Mouse (Mus musculus) c-Kit-positive CD71-positive TER-119-negative erythroid progenitor cells, embryonic 14.5 days (primary cell): Measurements from ENCODE around the gene Hunk.

Experiments used
- DNase-seq: peaks from one replicate; pipeline ENCODE4 v3.0.0-alpha.2; 2013; ENCODE audit warnings: low read depth

Gene Hunk

DNA sequence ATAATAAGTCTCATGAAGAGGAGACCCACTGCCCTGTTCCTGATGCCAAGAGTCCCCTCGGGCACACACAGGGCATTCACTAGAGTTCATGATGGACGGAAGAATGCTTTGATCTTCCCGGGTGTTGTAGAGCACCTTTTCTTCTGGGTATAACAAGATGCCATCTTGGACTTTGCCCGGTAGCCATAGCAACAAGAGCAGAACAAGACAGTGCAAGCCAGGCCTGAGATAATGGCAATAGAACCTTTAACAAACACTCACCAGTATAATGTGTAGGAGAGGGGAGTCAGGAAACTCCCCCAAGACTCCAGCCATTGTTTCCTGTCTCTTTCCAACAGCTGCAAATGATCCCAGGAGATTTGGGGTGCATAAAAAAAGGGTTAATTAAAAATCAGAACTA lies 8.9 kb downstream of the Hunk start:
- no peak for DNase-seq

DNA sequence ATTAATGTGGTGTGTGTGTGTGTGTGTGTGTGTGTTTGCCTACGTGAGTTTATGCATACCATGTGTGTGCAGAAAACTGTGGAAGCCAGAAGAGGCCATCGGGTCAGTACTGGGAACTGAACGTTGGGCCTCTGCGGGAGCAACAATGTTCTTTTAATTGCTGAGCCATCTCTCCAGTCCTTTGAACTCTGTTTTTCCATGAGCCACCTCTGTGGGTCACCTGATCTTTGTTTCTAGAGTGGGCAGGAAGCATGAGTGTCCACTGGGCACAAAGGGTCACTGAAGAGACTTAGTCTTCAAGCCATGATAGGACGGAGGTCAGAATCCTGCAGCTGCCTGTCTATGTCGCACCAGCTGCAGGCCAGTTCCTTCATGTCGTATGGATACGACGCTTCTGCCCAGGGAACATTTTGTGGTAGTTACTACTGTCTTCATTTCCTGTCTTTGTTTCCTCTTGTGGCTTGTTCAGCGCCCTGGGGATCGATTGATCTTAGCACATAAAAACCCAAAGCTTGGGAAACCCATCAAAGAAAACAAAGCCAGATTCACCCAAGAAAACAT lies 10.3 kb downstream of the Hunk start:
- no peak for DNase-seq

DNA sequence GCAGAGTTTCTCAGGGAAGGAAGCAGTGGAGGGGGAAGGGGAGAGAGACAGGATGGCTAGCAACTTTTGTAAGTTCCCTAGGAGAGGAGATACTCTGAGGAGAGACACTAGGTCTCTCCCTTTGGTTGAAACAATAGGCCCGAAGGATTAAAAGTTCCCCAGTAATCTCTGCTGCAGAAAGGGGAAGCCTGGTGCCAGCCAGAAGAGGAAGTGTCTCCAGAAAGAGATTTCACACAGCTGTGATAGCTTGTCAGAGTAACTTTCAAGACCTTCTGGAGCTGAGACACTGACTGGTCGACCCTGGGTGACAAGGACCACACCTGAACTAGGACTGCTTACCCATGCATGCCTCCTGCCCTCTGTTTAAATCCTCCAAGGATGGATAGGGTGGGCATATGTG lies 11.1 kb downstream of the Hunk start:
- no peak for DNase-seq

DNA sequence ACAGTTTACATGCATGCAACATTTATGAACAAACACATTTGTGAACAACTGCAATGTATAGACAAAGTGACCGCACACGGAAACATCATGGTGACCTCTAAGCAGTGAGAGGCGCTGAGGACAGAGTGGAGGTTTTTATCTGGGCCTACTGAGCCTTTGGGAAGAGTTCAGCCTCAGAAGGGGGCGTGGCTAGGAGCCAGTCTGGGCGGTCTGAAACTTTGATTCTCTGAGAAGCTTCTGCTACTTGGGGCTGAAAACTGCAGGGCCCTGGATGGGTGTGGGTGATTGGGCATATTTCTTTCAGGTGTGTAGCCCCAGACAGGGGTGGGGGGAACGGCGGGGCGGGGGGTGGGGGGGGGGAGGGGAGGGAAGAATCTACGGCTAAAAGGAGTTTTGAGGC lies 14.5 kb downstream of the Hunk start:
- no peak for DNase-seq

DNA sequence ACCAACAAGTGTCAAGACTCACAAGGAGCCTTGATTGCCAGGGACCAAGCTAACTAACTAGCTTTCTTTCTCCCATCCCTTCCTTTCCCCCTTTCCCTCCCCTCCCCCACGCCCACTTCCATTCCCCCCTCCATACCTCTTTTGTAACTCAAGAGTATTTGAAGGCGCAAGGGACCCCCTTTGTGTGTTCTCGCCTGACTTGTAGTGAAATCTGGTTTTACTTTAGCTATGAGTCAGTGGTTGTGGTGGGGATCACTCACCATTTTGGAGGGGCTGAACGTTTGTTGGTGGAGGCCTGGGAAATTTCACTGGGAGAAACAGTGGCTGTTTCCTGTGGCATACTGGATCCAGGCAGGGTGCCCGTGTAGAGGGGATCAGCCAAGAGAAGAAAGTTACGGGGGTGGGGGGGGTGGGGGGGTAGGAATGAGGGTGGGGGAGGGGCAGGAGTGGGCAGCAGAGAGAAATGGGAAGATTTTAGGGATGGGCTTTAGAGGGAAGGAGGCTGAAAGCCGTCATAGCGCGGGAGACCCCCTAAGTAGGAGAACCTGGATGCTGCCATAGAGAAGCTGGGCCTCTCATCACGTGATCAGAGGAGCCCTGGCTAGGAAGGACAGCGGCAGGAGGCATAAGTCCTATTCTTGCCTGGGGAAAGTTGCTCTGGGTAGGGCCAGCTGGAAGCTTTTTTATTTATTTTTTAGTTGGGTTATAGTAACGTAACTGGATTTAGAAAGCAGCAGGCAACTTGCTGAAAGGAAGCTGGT lies 15.3 kb downstream of the Hunk start:
- no peak for DNase-seq

DNA sequence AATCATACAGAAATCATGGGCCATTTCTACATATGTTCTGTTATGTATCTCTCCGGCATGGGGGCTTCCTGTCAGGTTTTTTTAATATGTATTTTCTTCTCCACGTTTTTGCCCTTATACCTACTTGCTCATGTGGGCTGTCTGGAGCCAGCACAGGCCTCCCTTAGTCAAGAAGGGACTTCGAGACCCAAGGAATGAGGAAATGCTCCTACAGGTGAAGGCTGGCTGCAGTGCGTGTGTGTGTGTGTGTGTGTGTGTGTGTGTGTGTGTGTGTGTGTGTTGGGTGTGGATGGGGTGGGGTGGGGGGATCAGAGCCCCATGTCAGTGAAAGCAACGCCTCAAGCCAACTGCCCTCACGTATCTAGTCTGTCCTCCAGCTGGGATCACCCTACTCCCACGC lies 16.5 kb downstream of the Hunk start:
- no peak for DNase-seq

DNA sequence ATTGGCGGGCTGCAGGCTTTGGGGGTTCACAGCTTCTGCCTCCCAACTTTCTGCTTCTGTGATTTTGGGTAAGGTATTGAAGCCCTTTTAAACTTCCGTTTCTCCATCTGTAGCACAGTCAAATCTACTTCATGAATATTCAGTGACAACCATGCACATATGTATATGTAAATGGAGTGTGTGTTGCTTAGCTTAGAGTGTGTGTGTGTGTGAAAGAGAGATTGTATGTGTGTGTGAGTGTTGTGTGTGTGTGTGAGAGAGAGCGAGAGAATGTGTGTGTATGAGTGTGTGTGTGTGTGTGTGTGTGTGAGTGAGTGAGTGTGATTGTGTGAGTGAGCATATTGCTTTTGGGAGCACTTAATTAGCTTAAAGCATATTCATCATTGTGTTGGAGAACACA lies 19.4 kb downstream of the Hunk start:
- no peak for DNase-seq

DNA sequence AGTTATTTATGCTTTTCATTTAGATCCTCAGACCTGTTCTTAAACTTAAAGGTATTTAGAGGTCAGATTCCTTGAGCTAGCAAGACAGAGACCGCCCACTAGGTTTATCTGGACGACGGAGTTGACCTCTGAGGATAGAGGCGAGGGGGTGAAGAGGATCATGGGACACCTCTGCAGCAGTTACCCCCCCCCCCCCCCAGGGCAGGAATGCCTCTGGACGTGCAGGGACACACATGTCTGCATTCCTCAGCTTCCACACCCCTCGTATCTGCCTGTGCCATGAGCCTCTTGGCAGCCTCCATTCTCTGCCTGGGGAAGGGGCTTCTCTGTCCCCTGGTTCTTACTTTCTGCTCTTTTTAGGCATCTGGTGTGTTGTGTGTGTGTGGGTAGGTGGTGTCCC lies 19.8 kb downstream of the Hunk start:
- no peak for DNase-seq

DNA sequence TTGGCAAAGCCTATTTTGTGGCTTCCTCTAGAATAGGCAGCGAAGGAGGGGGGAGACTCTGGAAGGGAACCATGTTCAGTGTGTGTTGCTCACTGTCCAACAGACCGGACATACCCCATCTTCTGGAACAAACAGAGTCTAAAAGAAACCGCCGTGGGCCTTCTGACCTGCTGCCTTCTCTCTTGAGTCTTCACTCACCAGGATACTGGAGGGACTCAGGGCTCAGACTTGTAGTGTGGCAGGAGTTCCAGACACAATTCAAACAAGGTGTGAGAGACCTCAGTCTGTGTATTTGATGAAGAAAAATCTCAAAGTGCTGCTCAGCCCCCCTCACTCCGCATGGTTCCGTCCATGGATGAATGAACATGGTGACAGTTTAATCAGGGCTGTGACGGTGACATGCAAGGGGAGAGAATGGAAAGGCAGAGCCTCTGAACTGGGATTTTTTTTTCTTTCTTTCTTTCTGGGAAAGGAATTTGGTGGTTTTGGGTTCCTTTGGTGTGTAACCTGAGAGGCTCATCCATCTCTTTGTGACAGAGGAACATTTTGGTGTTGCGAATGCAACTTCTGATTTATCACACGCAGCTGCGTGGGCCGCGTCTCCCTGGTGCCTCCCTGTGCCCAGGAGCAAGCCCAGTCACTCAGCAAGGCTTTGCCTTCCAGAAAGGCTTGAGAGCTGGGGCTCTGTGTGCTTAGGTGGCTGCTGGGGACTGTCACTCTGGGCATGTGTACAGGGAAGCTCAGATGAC lies 21.9 kb downstream of the Hunk start:
- DNase-seq = no peak

DNA sequence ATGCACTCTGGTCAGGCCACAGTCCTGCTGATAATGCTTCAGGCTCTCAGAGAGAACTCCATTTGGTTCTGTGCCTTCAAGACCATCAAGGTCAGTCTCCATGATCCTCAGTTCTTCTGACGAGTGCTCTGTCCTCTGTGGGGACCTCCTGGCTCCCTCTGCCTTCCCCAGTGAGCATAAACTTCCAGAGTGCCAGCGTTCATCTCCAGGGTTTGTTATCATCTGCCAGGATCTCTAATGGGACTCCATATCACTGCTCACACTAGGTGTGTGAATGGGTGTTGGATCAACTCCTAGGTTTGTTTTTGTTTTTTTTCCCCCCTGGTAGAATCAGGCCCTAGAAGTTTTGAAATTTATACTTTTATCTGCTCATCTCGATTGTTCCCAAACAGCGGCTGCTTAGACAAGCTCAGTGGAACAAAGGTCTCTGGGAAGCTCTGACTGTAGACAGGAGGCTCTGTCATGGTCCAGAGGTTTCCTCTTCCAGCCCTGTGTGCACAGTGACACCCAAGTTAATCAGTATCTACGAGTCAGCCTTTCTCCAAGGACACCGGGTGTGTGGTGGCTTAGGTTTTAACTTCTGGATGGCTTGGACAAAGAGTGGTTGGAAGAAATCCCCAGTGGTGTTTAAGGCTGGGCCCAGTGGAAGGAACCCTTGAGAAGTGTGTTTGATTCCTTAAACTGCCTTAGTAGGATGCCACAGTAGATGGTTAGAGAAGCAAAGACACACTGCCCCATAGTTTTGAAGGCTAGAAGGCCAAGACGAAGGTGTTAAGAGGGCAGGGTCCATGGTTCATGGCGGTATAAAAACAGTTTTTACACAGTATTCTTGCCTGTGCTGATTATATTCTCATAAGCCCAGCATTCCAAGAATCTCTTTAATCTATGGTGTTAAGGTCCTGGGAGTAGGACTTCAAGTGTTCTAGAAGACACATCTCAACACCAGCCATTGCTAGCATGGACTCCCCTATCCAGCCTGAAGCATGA lies 26.6 kb downstream of the Hunk start:
- no peak for DNase-seq

DNA sequence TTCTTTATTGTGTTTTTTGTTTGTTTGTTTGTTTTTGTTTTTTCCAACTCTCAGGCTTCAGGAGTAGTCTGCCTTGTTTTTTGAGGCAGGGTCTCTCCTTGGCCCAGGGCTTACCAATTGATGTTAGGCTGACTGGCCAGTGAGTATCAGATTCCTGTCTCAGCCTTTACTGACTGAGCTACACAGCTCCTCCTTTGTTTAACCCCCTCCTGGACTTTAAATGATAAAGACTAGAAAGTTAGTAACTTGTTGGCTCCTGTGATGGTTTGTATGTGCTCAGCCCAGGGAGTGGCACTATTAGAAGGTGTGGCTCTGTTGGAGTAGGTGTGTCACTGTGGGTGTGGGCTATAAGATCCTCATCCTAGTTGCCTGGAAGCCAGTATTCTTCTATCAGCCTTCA lies 30.8 kb downstream of the Hunk start:
- DNase-seq = no peak

DNA sequence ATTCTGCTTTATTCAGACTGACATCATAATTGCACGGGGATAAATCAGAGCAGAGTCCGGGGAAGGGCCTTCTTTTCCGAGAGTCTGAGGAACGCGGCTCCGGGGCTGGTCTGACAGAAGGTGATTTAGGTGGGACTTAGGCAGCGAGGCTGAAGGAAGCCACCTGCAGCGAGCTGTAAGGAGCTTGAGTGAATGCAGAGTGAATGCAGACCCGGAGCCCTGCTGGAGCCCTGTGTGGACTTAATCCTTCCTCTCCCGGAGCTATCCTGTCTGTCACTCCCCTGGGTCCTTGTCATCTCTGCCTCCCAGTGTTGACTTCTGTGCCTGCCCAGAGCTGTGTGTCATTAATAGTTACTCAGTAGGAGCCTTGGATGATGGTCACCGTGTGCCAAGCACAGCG lies 32.8 kb downstream of the Hunk start:
- no peak for DNase-seq

DNA sequence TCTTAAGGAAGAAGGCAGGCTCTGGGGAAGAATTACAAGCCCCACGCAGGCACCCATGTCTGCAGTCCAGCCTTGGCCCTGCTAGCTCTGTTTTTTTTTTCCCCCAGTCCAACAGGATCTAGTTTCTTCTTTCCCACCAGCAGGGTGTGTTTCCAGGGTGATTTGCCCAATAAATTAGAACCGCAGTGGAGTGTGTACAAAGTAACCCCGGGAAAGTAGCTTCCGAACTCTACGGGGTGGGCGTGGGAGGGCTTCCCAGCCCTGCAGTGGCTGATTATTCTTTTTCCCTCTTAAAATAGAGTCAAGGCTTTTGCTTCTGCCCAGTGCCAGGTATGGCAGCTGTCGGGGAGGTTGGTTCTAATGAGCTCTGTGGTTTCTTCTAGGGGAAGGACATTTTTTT lies 35.3 kb downstream of the Hunk start:
- no peak for DNase-seq

DNA sequence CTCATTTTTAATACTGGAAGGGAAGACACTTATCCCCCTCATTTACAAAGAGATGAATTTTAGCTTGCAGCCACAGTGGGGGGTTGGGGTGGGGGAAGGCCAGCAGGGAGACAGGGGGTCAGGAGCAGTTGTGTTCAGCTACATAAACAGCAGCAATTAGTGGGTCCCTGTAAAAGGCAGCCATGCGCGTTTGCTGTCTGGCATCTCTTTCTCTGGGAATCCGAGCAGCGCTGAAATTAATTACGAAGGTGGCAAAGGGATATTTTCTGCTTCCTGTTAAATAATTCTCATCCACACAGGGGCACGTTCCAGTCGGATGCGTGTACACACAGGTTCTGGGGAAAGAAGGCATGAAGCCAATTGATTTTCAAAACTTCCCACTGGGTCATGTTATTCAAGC lies 35.7 kb downstream of the Hunk start:
- DNase-seq = no peak

DNA sequence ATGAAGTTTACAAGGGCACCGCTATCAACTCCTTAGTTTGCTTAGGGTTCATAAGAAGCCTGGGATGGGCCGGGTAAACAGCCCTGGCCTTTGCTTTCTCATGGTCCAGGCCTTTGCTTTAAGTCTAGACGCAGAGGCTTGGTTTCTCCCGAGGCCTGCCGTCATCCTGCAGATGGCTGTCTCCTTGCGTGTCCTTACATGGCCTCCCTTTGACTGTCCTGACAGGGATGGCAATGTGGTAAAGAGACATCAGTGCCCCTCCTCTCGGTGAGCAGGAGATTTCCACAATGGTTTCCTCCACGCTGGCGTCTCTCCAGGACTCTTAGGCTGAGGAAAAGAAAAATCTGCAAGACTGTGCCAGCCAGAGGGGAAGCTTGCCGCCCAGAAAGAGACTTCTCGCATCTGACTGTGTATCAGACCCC lies 36.3 kb downstream of the Hunk start:
- no peak for DNase-seq

DNA sequence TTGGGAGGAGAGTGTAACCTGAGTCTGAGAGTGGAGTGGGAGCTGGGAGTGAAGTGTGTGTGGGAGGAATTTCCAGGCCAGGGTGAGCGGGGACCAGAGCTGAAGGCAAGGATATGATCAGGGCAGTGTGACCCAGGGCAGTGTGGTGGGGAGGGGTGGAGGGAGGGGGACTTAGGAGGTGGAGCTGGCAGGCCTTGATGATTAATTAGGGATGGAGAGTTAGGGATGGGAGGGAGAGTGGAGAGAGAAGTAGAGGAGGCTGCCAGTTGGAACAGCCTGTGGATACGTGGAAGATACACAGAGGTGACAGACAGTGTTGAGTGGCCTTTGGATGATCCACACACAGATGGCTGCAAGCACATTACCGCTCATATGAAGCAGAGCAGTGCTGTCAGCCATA lies 38.1 kb downstream of the Hunk start:
- no peak for DNase-seq

DNA sequence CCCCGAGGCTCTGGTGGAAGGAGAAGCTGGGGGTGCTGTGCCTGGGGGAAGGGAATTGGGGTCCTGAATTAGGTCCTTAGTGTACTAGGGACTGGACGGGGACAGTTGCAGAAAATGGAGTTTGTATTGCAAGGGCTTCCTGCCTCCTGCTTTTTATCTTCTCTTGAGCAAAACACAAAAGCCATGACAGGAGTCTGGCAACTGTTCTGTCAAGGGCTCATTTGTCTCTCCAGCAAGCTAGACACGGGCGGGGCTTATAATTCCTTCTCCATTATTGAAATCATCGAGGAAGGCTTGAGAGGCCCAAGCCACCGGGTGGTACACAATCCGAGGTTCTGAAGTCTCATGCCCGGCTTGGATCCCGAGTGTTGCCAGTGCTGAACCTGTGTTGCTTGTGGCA lies 38.6 kb downstream of the Hunk start:
- no peak for DNase-seq

DNA sequence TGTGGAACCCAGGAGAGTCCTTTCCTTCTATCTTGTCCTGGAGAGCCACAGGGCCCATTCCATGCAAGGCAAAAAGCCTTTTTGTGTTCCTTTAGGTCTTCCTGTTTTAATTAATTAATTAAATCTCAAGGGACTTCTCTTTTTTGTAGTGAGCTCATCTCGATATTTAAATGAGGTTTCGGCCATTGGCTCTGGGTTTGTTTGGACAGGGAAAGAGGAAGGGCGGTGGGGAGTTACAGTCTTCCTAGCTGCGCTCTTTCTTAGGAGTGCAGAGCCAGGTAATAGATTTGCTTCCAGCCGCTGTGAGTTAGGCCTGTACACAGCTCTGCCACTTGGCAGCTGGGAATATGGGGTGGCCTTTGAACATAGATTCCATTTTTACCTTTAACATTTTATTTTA lies 40.4 kb downstream of the Hunk start:
- DNase-seq = no peak

DNA sequence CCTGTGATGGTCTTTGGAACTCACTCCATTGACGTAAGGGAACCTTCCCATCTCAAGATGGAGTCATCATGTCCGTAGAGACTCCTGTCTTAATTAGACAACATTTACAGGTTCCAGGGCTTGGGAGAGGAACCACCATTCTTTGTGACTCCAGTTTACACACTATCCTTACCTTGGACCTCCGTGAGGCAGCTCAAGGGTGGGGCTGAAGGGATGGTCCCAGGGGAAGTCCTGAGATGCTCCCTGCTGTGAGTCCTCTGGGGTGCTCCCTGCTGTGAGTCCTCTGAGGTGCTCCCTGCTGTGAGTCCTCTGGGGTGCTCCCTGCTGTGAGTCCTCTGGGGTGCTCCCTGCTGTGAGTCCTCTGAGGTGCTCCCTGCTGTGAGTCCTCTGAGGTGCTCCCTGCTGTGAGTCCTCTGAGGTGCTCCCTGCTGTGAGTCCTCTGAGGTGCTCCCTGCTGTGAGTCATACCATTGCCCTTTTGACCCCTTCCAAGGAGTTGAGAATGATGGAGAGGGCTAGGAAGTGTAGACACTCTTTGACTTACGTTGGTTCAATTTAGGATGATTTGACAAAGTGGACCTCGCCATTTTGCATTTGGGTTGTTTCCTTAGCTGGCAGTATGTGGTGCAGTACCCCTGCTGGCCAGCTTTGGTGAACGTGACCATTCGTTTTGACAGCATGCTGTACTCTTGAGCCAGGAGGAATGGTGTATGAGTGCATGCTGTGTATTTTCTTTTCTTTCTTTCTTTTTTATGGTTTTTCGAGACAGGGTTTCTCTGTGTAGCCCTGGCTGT lies 42.2 kb downstream of the Hunk start:
- DNase-seq = no peak

DNA sequence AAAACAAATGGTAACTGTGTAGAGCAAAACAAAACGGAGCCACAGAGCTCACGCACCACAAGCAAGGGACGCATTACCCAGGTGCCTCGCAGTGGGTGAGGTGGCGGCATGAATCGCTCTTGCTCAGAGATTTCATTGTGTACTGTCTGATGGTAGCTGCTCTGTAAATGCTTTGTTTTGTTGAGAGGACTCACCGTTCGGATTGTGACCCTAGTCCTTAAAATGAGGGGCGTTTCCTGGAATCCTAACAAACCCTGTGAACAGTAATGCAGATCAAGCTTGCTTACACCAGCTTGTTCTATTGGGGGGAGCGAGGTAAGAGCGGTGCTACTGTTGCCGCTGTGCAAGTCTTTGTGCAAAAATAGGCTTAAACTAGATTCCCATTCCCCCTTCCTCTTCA lies 47.7 kb downstream of the Hunk start:
- DNase-seq = no peak

DNA sequence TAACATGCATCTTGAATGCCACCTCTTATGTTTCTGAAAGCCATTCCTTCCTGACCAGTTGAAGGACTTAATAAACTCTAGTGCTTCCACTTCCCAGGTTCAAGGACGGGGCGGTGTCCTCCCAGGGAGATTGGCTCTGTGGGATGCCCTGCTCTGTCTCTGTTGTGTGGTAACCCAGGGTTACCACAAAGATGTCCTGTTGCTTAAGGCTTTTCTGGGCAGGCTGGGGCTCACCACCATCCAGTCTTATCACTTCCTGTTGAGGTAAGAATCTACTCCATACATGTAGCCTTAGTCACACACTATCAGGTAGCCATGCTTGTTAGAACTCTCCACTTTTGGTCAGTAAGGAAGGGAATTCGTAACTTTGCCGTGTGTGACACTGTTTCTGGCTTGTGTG lies 49.4 kb downstream of the Hunk start:
- DNase-seq = no peak

DNA sequence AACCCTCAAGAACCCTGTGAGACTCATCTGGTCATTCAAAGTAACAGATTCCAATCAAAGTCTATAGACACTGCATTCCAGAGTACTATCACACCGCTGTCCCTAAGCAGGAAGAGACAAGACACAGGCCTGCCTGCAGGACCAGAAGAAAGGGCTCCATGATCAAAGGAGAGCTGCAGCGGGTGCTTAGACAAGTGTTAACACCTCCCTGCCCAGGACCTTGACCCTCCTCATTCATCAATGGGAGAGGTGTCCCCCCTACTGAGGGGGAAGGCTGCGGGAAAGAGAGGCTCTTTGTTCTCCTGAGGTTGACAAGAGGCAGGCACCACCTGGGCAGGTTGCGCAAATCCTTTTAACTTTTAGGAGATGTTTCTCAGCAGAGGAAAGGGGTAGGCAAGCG lies 51.5 kb downstream of the Hunk start:
- DNase-seq = no peak
